Mouse (Mus musculus) neural tube, embryonic 13.5 days (tissue): ENCODE data around the gene Gm21865. TPM values are rescaled to one million over a fixed set of nuclear protein-coding genes. Genes with fewer than 3 reads are reported as not detected.
"Not testable (repeated sequence)": the region's sequence is repeated elsewhere in the genome, so short reads cannot be mapped to it uniquely, and the experiment has no call there.

Experiments used
- ATAC-seq: fragments of 200-750 bp; cut with Nextera tagmentation; 2 replicates; pipeline ENCODE4 v1.8.0; 2017; ENCODE audit warnings: low read depth, mild to moderate bottlenecking, moderate TSS enrichment, moderate library complexity
- H3K27ac ChIP-seq: fragments of 300-500 bp; sonication (generic); replicated peaks from 2 replicates; pipeline ENCODE4 v1.5.1; 2015; ENCODE audit warnings: moderate library complexity, mild to moderate bottlenecking, inconsistent platforms
- H3K27me3 ChIP-seq: fragments of 300-500 bp; sonication (generic); 2 replicates; pipeline ENCODE4 v1.6.1; 2015; ENCODE audit warnings: mild to moderate bottlenecking, inconsistent platforms
- H3K36me3 ChIP-seq: fragments of 300-500 bp; sonication (generic); 2 replicates; pipeline ENCODE4 v1.6.1; 2015; ENCODE audit warnings: mild to moderate bottlenecking, inconsistent platforms
- H3K4me1 ChIP-seq: fragments of 300-500 bp; sonication (generic); replicated peaks from 2 replicates; pipeline ENCODE4 v1.6.1; 2015; ENCODE audit warnings: inconsistent platforms
- H3K4me2 ChIP-seq: fragments of 300-500 bp; sonication (generic); 2 replicates; pipeline ENCODE4 v1.6.1; 2015; ENCODE audit warnings: inconsistent platforms, mild to moderate bottlenecking, moderate library complexity
- H3K4me3 ChIP-seq: fragments of 300-500 bp; sonication (generic); 2 replicates; pipeline ENCODE4 v1.5.1; 2015; ENCODE audit warnings: mild to moderate bottlenecking, inconsistent platforms
- H3K9ac ChIP-seq: fragments of 300-500 bp; sonication (generic); 2 replicates; pipeline ENCODE4 v1.6.1; 2015; ENCODE audit warnings: moderate library complexity, mild to moderate bottlenecking, inconsistent platforms
- H3K9me3 ChIP-seq: fragments of 300-500 bp; sonication (generic); 2 replicates; pipeline ENCODE4 v1.6.1; 2016; ENCODE audit warnings: inconsistent platforms
- WGBS: fragments of 180-500 bp; shearing (Covaris S2); methylation state at CpG from one replicate; pipeline ENCODE4 v1.1.7; 2015; 5-methylcytosine and 5-hydroxymethylcytosine counted together
- polyA plus RNA-seq: library from polyadenylated mRNA; unstranded; fragments of >200 nt; fragmentation: Nextera tagmentation; extraction: Ambion mirVana; gene quantifications from 2 replicates; pipeline ENCODE4 v1.2.1, GENCODE M21; 2015

Gene Gm21865
- polyA plus RNA-seq = not detected in 2 replicates

DNA sequence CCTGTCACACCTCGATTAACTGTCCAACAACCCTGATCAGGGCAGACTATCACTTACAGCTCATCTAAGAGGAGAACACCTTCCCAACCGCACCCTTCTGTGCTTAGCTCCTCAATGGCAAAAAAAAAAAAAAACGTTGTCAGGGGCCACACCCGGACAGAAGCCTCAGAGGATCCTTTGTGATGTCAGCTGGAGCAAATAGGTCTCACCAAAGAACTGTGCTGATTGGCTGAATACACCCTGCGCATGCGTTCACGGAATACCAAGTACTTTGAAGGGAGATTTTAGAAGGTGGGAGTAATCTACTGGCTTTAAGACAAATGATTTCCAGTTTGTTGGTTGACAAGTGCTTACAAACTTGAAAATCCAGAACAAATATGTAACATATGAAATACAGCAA lies at the start of gene Gm21865:
Gm21865 (minus strand) TSS at position 101 of the 400 bp plus-strand sequence.
- H3K4me3 ChIP-seq, H3K36me3 ChIP-seq, H3K27ac ChIP-seq, H3K4me1 ChIP-seq, H3K27me3 ChIP-seq, H3K9me3 ChIP-seq, ATAC-seq, H3K4me2 ChIP-seq, H3K9ac ChIP-seq: not testable (repeated sequence)
- no CpG with 5 or more reads among the region's 7 CpGs for WGBS

Other genes with a start within 250 kb of the Gm21865 start
- not detected in 2 replicates for gene Gm21882, start 64.6 kb upstream of the Gm21865 start, polyA plus RNA-seq